Mouse (Mus musculus) brain, embryonic 14.5 days (tissue): ENCODE data around the gene Crlf2.

Experiments
- CTCF ChIP-seq: fragments of 200-500 bp; IDR thresholded peaks from 2 replicates; pipeline ENCODE4 v1.5.1; 2012; ENCODE audit warnings: inconsistent platforms, mild to moderate bottlenecking, moderate library complexity, borderline replicate concordance; ENCODE audit not compliant: insufficient read depth, insufficient read length; ENCODE audit errors: extremely low read depth
- POLR2A ChIP-seq: fragments of 200-500 bp; IDR thresholded peaks from 2 replicates; pipeline ENCODE4 v1.6.1; 2012; ENCODE audit warnings: mild to moderate bottlenecking, inconsistent platforms, borderline replicate concordance; ENCODE audit not compliant: poor library complexity, insufficient read depth, insufficient read length, severe bottlenecking; ENCODE audit errors: extremely low read depth

- TF ChIP-seq CTCF (no peak), POLR2A (no peak)
These were observed 2.0 kb downstream of the Crlf2 start for GRCm38 (mm10) chr5:109556591-109557320.
